Mouse (Mus musculus) layer of hippocampus, postnatal 36 days (tissue): ENCODE results near the gene Zfp78. TPM values are rescaled to one million over a fixed set of nuclear protein-coding genes. Genes with fewer than 3 reads are reported as not detected.

Experiments used
- DNase-seq, 2 experiments: peaks; one replicate each; pipeline ENCODE4 v3.0.0; 2022
- total RNA-seq, 2 experiments: library from RNA; stranded (reverse); gene quantifications; 2 replicates each; pipeline ENCODE4 v1.2.3; 2021

The Zfp78 gene
- total RNA-seq, 2 experiments from 2014 or later = 5.3 to 5.8 TPM

- no peak for DNase-seq
Measured at GRCm38 (mm10) chr7:6388971-6389370, 25.9 kb downstream of the Zfp78 start.

GRCm38 (mm10) chr7:6389449-6389848 is 26.4 kb downstream of the Zfp78 start:
- DNase-seq = no peak

GRCm38 (mm10) chr7:6397996-6398975 is 35.2 kb downstream of the Zfp78 start, which contains the start of gene Smim17:
Gene Smim17 (plus strand): TSS chr7:6398715.
- peak; percentile 68 to 76 for DNase-seq

GRCm38 (mm10) chr7:6410043-6410442 is 47.0 kb downstream of the Zfp78 start, which contains the start of gene Gm20715:
Gene Gm20715 (plus strand): TSS chr7:6410277.
- peak; percentile 56 to 69 for DNase-seq

- DNase-seq = peak; percentile 30 to 36
Measured at GRCm38 (mm10) chr7:6414626-6415441, 51.8 kb downstream of the Zfp78 start.

GRCm38 (mm10) chr7:6415442-6415787 is 52.3 kb downstream of the Zfp78 start:
- no peak for DNase-seq

- peak in 1 of 2 experiments; percentile 9 for DNase-seq
Measured at GRCm38 (mm10) chr7:6419894-6420293, 56.8 kb downstream of the Zfp78 start.

GRCm38 (mm10) chr7:6429381-6429780 is 66.3 kb downstream of the Zfp78 start:
- no peak for DNase-seq

- DNase-seq = no peak
Measured at GRCm38 (mm10) chr7:6430342-6430741, 67.3 kb downstream of the Zfp78 start.

Other genes with a start within 250 kb of the Zfp78 start
- gene Zfp787, start 207.3 kb upstream of the Zfp78 start, total RNA-seq = 10 to 100 TPM; 23.5 to 26.5 TPM
- 10 to 100 TPM; 52.7 to 60.6 TPM for gene Zfp444, start 191.1 kb upstream of the Zfp78 start, total RNA-seq
- gene Galp, start 166.2 kb upstream of the Zfp78 start, total RNA-seq = not detected
- not detected for gene Zscan5b, start 141.0 kb upstream of the Zfp78 start, total RNA-seq
- not detected for gene Epp13, start 110.6 kb upstream of the Zfp78 start, total RNA-seq
- gene Zfp667, start 76.7 kb upstream of the Zfp78 start, total RNA-seq = 10 to 100 TPM; 17.6 to 19.0 TPM
- gene Zfp583, start 32.0 kb upstream of the Zfp78 start, total RNA-seq = 10 to 100 TPM; 10.4 to 13.1 TPM
- gene Gm3854, start 19.5 kb upstream of the Zfp78 start, total RNA-seq = 1 to 10 TPM; 6.0 to 8.0 TPM
- gene Zfp28, start 20.0 kb downstream of the Zfp78 start, total RNA-seq = 10 to 100 TPM in 1 of 2 experiments, 1 to 10 TPM in 1; 6.0 to 12.0 TPM
- gene Smim17, start 35.4 kb downstream of the Zfp78 start, total RNA-seq = 10 to 100 TPM; 21.3 to 24.2 TPM
- gene Gm20715, start 47.0 kb downstream of the Zfp78 start, total RNA-seq = under 1 TPM; 0.45 to 0.68 TPM
- 1 to 10 TPM in 1 of 2 experiments, under 1 TPM in 1; 0.99 to 2.4 TPM for gene Olfr1344, start 75.4 kb downstream of the Zfp78 start, total RNA-seq
- under 1 TPM; 0.08 to 0.12 TPM for gene Olfr1336, start 92.9 kb downstream of the Zfp78 start, total RNA-seq
- not detected for gene Olfr1346, start 103.8 kb downstream of the Zfp78 start, total RNA-seq
- gene Olfr5, start 123.7 kb downstream of the Zfp78 start, total RNA-seq = not detected
- not detected for gene Olfr1347, start 136.5 kb downstream of the Zfp78 start, total RNA-seq
- gene Olfr1348, start 145.5 kb downstream of the Zfp78 start, total RNA-seq = not detected
- gene Olfr1349, start 159.7 kb downstream of the Zfp78 start, total RNA-seq = not detected
- not detected for gene Olfr1350, start 201.6 kb downstream of the Zfp78 start, total RNA-seq